Mouse (Mus musculus): Measurements from ENCODE around the gene Arsb. TPM values are rescaled to one million over a fixed set of nuclear protein-coding genes. Genes with fewer than 3 reads are reported as not detected.

Gene Arsb
- polyA plus RNA-seq, 1 experiment: 8.4 TPM

DNA sequence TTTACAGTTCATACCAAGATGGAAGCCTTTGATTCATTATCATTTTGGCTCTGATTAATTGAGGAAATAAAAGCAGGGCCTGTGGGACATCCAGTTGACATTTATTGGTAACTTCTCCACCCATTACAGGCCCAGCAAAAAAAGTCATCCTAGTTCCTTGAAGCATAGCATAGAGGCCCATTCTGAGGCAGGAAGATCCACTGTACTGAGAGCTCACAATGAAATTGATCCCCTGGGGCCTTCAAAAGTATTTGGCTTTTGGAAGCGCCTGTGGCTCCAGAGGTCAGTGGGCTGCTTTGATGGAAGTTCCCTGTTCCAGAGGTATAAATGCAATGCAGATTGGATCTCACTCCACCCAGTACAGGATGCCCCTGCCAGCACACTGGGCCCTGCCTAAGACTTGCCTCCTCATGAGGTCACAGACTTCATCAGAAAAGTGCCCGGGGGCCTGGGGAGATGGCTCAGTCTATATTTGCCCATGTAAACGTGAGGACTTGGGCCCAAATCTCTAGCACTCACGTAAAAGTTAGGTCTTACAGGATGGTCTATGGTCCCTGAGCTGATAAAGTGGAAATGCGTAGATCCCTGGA is 141.0 kb downstream of the Arsb start:
- 87% methylated on average over 5 of the region's 5 CpGs for whole genome bisulfite sequencing
- no peak for DNase-seq (ENCODE audit: low read depth, low spot score)

DNA sequence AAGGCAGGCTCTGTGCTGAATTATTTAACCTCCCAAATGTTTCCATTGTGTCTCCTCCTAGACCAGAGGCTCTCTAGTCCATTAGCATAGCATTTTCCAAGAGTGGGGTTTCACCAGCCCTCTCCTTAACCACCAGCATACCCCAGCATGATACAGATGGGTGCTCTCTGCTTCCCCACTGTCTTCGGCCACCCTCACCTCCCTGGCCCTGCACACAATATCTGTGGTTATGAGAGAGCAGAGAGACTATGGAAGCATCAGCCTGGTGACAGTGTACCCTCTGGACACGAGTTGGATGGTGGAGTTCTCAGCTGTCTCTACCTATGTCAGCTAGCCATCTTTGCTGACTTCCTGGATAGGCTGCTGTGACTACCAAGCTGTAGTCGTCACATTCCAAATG is 142.8 kb downstream of the Arsb start:
- WGBS: 92% methylated on average over 3 of the region's 3 CpGs
- no peak for DNase-seq (ENCODE audit: low read depth, low spot score)

DNA sequence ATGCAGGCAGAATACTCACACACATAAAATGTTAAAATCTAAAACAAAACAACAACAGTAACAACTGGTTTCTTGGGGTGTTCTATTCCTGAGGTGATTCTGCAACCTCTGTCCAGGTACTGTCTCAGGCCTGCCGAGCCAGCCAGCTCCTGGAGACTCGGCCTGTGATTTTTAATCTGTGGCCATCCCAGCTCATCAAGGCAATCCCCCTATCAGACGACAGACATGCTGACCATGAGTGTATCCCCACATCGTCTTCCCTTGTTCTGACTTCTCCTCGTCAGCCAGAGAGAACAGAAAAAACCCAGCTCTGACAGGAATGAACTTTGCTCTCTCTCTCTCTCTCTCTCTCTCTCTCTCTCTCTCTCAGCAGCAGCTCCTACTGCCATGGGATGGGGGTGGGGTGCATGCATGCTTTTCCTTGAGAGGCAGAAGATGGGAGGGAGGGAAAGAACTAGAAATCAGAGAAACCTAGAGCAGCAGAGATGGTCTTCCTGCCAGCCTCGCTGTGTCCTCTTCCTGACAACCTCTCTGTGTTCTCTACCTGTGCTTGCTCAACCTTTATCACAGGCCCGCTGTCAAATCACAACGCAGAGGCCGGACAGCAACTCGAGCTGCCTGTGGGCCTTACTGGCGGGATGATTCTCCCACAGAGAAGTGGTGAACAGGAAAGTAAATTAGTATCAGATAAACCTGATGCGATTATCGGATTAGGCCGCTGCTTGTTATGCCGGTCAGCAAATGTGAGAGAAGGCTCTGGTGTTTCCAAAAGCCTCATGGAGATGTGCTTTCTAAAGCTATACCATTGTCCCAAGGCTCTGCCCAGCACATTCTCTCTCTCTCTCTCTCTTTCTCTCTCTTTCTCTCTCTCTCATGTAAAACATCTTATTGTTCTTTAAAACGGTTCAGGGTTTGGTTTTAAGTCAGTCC is 144.5 kb downstream of the Arsb start:
- no peak for DNase-seq (ENCODE audit: low read depth, low spot score)
- 78% methylated on average over 16 of the region's 16 CpGs for WGBS

DNA sequence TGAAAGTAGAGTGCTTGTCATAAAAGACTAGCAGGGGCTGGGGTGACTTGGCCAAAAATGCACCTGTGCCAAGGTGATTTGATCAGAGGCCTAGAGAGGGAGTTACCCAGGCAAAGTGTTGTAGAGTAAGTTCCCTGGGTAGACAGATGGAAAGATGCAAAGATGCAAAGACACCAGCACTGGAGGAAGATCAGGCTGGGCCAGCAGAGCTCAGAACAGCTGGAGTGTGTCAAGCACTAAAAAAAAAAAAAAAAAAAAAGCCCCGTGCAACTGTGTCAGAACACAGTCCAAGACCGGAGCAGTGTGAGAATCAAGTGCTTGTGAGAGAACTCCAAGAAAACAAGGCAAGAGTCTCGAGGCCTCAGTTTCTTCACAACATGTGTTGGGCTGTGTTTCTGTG is 148.1 kb downstream of the Arsb start:
- 76% methylated on average over 3 of the region's 3 CpGs for WGBS
- DNase-seq (ENCODE audit: low read depth, low spot score): no peak

DNA sequence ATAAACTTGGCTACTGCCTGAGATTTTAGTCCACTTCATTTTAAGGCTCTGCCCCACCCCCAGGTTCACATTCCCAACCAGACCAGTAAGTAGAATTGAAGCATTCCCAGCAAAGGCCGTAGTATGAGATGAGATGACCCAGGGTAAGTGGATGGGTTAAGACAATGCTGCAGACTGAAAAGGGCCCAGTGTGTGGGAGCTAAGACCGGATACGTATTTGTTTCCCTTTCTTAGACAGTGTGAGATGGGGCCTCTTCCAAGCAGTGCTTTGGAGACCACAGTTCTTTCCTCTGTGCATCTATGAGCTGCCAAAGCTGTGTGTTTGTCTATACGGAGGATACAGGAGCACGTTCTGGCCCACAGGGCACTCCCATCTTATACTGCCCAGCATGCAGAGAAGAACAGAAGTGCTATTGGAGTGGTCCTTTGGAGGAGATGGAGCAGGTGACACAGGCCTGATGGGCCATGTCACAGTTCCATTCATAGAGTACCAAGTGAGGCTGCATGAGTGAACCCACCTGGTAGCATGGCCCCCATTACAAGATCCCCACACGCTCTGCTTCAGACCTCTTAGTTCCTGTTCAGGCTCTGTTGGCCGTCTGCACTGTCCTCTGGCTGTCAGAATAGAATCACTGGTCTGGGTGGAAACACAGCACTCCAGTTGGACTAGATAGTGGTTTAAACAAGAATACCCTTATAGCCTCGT is 148.8 kb downstream of the Arsb start:
- DNase-seq (ENCODE audit: low read depth, low spot score): no peak
- 82% methylated on average over 8 of the region's 8 CpGs for WGBS

DNA sequence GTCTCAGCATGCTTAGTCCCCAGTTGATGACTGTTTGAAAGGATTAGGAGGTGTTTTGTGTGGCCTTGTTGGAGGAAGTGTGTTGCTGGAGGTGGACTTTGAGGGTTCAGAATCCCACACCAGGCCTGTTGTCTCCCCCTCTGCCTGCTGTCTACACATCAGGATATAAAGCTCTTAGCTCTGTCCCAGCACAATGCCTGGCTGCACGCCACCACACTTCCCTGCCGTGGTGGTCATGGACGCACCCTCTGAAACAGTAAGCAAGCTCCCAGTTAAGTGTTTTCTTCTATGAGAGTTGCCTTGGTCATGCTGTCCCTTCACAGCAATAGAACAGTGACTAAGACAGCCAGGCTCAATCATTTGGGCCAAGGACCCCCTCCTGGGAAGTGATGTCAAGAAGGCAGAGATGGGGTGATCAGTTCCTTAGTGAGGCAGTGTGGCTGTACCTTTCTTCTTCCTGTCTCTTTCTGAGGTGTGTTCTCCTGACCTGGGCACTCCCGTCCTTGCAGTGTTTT is 149.4 kb downstream of the Arsb start:
- WGBS: 76% methylated on average over 4 of the region's 4 CpGs

DNA sequence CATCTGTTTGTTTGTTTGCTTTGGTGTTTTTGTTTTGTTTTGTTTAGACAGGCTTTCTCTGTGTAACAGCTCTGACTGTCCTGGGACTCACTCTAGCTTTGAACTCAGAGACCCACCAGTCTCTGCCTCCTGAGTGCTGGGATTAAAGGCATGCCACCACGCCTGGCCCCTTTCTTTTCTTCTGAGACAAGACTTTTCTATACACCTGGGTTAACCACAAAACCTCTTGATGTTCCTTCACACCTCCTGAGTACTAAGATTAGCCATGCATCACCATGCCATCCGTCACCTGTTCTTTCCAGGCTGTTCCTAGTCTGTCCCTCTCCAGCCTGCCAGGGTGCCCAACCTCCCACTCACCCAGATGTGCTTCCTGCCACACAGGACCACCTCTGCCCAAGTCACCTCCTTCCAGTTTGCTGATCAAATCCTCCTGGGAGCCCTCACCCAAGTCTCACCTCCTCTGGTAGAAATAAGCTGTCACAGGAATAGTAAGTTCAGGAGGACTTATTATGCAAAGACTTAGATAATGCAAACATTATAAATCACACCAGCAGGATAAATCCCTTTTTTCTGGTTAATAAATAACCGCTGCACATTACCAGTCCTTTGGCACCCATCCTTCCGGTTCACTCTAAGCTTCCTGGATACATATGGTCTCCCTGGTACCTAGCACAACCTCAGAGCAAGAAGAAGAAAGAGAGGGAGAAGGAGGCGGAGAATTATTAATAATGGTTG is 150.6 kb downstream of the Arsb start:
- DNase-seq (ENCODE audit: low read depth, low spot score): no peak
- 44% methylated on average over 5 of the region's 5 CpGs for WGBS

More for the DNA sequence above, 149.4 kb downstream of the Arsb start:
- no peak for DNase-seq (ENCODE audit: low read depth, low spot score)

DNA sequence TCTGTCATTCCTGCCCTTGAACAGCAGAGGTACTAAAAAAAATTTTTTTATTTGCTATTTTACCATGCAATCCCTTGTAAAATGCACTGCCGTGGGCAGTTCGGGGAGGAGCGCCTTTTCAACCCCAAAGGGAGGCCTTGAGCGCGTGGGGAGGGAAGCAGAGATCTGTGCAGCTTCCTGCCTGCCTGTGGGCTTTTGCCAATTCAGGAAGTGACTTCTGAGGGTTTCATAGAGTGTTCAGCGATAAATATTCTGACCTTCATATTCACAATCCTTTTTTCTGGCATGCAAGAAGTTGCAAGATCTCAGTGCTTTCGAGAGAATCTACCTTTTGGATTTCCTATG is 151.1 kb downstream of the Arsb start:
- no peak for DNase-seq (ENCODE audit: low read depth, low spot score)
- 43% methylated on average over 7 of the region's 7 CpGs for WGBS

DNA sequence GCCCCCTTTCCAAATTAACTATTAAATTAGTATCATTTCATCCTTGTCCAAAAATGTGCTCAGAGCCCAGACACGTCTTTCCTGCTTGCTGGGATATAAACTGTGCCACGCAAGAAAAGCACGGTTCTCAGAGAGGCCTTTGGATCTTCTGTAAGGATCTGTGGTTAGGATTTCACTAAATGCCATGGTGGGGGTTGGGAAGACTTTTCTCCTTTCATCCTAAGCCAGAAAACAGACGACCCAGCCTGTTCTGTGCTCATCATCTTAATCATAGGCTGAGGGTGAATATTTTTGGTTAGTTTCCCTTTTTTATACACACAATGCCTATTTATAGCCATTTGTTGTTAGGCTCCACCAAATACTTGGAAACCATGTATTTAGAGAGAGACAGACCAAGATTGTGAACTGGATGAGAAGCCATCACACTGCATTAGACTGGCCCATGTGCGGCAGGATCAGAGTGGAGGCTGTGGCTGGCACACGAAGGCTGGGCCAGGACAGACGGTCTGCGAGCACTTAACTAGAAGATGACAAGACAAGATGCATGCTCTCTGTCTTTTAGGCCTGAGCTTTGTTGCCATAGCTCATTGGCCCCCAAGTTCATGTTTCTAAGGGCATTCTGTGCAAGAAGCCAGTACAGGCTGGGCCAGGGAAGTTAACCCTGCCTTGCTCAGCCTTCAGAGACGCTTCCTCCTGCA is 153.5 kb downstream of the Arsb start:
- no peak for DNase-seq (ENCODE audit: low read depth, low spot score)
- 77% methylated on average over 9 of the region's 9 CpGs for WGBS

DNA sequence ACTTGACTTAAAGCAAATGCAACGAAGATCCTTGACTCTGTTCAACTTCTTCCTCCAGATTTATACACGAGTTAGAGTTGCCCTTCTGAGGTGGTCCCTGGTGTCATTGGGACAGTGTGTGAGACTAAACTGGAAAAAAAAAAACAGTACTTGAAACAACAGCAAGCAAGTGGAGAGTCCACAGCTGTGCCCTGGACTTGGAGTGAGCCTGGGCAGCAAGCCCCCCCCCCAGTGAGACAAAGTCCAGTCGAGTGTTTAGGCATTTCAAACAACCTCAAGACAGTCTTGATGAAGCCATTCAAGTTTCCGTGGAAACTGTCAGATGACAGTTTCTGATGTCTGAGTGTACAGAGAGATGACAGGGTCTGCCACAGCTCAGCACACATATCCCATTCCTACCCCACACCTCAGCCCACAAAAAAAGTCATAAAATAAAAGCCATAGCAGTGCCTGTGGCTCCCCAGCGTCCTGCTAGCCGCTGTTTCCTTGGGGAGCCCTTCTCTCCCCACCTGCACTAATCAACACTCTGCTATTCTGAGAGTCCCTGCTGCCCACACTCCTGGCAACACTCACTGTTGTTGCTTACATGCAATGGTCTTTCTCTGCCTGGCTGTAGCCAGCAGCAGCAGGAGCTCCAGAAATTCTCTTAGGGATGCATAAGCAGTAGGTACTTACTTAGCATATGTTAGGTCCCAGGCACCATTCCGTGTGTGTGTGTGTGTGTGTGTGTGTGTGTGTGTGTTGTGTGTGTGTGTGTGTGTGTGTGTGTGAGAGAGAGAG is 159.3 kb downstream of the Arsb start:
- 73% methylated on average over 7 of the region's 7 CpGs for WGBS
- no peak for DNase-seq (ENCODE audit: low read depth, low spot score)

DNA sequence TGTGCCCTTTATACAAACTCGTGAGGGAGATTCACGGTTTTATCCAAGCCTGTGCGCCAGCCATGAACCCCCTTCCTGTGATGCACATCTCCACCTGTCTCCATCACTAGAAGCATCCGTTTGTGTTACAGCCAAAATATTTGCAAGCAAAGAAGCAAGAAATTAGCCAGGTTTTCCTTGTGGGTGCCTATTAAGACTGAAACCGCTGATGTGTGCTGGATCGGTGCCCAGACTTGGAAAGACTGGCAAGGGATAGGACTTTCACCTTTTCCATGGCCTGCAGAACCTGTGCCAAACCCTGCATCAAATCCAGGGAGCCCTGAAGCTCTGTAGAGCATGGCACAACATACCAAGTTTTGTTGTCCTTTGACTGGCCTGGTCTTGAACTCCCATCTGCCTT is 165.0 kb downstream of the Arsb start:
- WGBS: 29% methylated on average over 6 of the region's 6 CpGs
- DNase-seq (ENCODE audit: low read depth, low spot score): peak; percentile 43

DNA sequence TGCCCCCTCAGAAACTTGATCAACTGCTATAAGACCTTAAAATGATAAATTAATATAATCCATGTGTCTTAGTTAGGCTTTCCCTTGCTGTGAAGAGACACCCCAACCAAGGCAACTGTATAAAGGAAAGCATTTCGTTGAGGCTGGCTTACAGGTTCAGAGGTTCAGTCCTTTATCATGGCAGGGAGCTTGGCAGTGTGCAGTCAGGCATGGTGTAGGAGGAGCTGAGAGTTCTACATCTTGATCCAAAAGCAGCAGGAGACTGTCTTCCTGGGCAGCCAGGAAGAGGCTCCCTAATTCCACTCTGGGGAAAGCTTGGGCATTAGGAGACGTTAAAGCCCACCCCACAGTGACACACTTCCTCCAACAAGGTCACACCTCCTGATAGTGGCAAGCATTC is 166.7 kb downstream of the Arsb start:
- WGBS: 81% methylated on average over 2 of the region's 2 CpGs
- DNase-seq (ENCODE audit: low read depth, low spot score): no peak

DNA sequence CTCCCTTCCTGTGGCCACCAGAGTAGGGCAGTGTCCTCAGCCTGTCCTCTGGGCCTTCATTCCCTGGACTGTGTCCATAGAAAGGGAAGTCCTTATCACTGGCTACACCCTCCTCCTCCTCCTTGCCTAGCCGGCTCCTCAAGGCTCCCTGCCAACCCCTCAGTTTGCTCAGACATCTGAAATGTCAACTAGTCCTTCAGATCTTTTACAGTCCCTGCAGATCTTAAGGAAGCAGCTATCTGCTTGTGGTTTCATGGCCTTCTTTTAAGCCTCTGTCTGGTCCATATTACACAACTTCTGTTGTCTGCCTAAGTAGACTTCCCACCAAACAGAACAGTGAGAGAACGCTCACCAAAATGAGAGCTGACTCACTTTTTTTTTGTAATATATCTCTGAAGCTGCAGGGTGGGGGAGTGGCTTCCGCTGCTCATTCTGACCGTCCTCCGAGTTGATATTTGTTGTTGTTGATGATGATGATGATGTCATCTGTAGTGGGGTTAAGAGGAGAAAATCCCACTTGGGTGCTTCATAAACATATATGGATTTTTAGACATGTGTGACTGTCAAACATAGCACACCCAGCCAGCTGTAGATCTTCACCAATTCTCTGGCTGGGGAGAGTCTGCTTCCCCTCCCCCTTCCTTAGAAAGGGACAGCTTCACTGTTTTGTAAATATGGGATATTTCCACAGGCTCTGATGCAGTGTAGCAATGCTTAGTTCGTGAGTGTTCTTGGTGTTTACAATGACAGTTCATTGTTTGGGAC is 168.1 kb downstream of the Arsb start:
- 22% methylated on average over 6 of the region's 6 CpGs for WGBS
- DNase-seq (ENCODE audit: low read depth, low spot score): peak; percentile 40

DNA sequence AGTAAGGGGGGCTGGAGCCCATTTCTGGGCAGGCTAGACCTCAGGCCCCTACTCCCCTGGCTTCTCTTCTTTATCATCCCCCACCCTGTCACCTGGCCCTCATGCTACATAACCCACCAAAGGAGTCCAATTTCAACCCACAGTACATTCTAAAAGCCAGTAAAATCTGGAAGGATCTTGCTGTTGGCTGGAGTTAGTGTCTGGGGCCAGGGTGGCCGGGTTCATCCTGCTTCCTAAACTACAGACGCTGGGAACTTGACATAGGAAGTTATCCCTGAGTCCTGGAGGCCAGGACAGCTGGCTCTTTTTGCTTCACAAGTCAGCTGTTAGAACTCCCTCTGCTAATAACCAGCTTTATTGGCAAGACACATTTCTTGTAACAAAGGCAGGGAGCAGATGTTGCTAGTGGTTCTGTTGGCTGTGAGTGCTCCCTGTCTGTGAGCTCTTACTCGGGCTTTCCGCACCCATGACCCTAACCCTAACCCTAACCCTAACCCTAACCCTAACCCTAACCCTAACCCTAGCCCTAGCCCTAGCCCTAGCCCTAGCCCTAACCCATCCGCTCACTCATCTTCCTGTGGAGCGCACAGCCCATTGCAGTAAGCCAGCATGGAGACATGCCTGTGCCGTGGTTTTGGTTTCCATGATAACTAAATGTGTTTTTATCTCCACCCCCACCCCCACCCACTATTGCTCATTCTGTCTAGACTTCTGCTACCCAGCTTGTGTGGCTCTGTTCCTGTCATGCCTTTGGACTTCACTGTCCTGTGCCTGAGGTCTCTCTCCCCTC is 169.5 kb downstream of the Arsb start:
- WGBS: 76% methylated on average over 7 of the region's 7 CpGs
- no peak for DNase-seq (ENCODE audit: low read depth, low spot score)

DNA sequence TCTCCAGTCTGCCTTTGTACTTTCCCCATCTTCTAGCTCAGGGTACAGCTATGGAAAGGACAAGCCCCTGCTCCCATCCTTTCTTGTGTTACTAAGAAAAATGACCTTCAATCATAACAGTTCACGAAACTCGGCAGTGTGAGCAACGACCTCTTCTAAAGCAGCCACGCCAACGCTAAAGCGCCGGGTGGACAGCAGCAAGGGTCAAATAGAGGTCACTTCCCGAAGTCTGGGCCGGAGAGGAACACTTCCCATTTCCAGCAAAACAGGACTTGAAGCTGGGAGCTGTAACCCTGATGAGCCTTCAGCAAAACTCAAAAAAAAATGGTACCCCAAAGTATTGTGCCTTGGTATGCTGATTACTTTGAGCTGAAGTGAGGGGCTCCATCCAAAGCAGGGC is 179.6 kb downstream of the Arsb start:
- 53% methylated on average over 9 of the region's 9 CpGs for WGBS

DNA sequence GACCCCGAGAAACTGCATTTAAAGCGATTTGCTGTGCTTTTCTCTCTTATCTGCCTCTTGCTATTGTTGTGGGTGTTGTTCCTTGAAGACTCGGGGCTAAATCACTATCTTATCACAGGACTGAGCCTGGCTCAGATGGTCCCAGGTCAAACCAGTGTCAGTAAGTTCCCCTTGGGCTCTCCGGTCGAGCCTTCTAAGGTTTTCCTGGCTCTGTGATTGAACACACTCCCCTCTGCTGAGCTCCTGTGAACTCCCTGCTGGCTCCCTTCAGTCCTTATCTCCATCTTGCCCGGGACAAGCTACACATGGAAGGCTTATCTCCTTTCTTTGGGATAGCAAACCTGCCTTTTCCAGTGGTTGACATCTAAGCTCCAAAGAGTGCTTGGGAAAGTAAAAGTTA is 180.1 kb downstream of the Arsb start:
- WGBS: 64% methylated on average over 6 of the region's 6 CpGs

More for the DNA sequence above, 179.6 kb downstream of the Arsb start:
- DNase-seq (ENCODE audit: low read depth, low spot score): no peak

DNA sequence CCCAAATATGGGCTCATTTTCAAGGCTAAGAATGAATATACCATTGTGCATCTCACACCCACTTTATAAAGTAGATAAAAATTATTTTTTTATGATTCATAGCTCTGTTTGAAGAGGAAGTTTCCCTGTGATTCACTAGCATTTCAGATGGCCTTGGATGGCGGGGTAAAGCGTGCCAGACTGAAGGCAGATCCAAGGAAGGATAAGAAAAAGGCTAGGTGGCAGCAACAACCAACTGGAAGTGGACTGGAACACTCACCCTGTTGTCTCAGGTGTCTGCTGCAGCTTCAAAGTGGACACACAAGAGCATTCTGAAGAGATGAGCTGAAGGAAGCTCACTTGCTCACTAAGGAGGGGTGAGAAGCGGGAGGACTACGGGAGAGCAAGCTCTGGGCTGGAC is 181.0 kb downstream of the Arsb start:
- DNase-seq (ENCODE audit: low read depth, low spot score): no peak
- 65% methylated on average over 4 of the region's 4 CpGs for WGBS

More for the DNA sequence above, 180.1 kb downstream of the Arsb start:
- no peak for DNase-seq (ENCODE audit: low read depth, low spot score)

All from large intestine, adult 2 months (tissue).